Mouse (Mus musculus): ENCODE data around the gene Gm49358.

DNA sequence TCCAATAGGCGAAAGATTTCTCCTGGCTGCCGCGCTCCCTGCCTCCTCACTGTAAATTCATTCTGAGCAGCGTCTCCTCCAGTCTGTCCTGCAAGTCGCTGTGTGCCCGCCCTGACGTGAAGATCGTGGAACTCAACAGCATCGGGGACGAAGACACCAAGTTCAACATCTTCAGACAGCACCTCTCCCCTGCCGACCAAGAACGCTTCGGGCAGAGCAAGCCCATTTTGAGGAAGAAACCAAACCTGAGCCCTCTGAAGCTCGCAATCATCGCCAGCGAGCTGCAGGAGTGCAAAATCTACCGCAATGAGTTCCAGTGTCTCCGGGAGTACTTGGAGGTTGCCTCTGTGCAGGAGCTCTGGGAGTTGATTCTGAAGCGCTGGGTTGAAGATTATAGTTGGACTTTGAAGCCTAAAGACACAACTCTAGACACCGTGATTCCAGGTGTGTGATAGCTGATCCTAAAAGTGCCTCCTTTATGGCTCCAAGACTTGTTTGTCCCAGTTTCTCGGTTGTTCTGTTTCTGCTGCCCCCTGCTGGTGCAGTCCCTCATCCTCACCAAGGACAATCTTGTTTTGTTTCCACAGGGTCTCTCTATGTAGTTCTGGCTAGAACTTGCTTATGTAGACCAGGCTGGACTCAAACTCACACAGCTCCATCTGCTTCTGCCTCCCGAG, 32.8 kb upstream of the Gm49358 start:
- TF ChIP-seq CTCF (IDR thresholded peaks at IDR 0.05; ENCODE audit: low read depth) (peak; percentile 87), EP300 (IDR thresholded peaks at IDR 0.05; ENCODE audit: low read depth) (no peak)

Data from liver, postnatal 0 days (tissue).